Mouse (Mus musculus) liver, postnatal 0 days (tissue): ENCODE data around the gene Pten. TPM values are rescaled to one million over a fixed set of nuclear protein-coding genes. Genes with fewer than 3 reads are reported as not detected.

Experiments used
- ATAC-seq: fragments of 200-750 bp; cut with Nextera tagmentation; 2 replicates; pipeline ENCODE4 v1.8.0; 2017; ENCODE audit warnings: mild to moderate bottlenecking, moderate library complexity
- DNase-seq: peaks from one replicate; pipeline ENCODE4 v3.0.0-alpha.2; 2016
- H3K27ac ChIP-seq: fragments of 300-500 bp; sonication (generic); 2 replicates; pipeline ENCODE4 v1.5.1; 2014; ENCODE audit warnings: antibody characterized with exemption, moderate library complexity, mild to moderate bottlenecking, low read depth
- H3K27me3 ChIP-seq: fragments of 300-500 bp; sonication (generic); 2 replicates; pipeline ENCODE4 v1.6.1; 2014; ENCODE audit warnings: low read length, control low read depth, mixed read lengths; ENCODE audit not compliant: insufficient read depth
- H3K36me3 ChIP-seq: fragments of 300-500 bp; sonication (generic); replicated peaks from 2 replicates; pipeline ENCODE4 v1.6.1; 2014; ENCODE audit warnings: mild to moderate bottlenecking, control low read depth, low read length, moderate library complexity, mixed read lengths; ENCODE audit not compliant: insufficient read depth
- H3K4me1 ChIP-seq: fragments of 300-500 bp; sonication (generic); 2 replicates; pipeline ENCODE4 v1.6.1; 2014; ENCODE audit warnings: antibody characterized with exemption, mild to moderate bottlenecking, control low read depth; ENCODE audit not compliant: insufficient read depth
- H3K4me2 ChIP-seq: fragments of 300-500 bp; sonication (generic); 2 replicates; pipeline ENCODE4 v1.6.1; 2014; ENCODE audit warnings: low read depth, mild to moderate bottlenecking, low read length, moderate library complexity, mixed read lengths
- H3K4me3 ChIP-seq: fragments of 300-500 bp; sonication (generic); 2 replicates; pipeline ENCODE4 v1.5.1; 2014; ENCODE audit warnings: low read depth, low read length
- H3K9ac ChIP-seq: fragments of 300-500 bp; sonication (generic); replicated peaks from 2 replicates; pipeline ENCODE4 v1.6.1; 2014; ENCODE audit warnings: mild to moderate bottlenecking, moderate library complexity
- H3K9me3 ChIP-seq: fragments of 300-500 bp; sonication (generic); 2 replicates; pipeline ENCODE4 v1.6.1; 2016; ENCODE audit warnings: mild to moderate bottlenecking, control low read depth, low read length, mixed read lengths
- CTCF ChIP-seq: sonication (generic); IDR thresholded peaks from 2 replicates; pipeline ENCODE4 v1.5.1; 2016; ENCODE audit warnings: antibody characterized with exemption, low read depth
- EP300 ChIP-seq: IDR thresholded peaks from 2 replicates; pipeline ENCODE4 v1.6.1; 2016; ENCODE audit warnings: antibody characterized with exemption, low read depth, mild to moderate bottlenecking
- WGBS: fragments of 180-500 bp; shearing (Covaris S2); extraction: QIAGEN DNeasy Blood & Tissue Kit; methylation state at CpG from one replicate; pipeline ENCODE4 v1.1.7; 2014; ENCODE audit not compliant: insufficient replicate concordance; 5-methylcytosine and 5-hydroxymethylcytosine counted together
- polyA plus RNA-seq: library from polyadenylated mRNA; unstranded; fragments of >200 nt; fragmentation: Nextera tagmentation; extraction: Ambion mirVana; gene quantifications from 2 replicates; pipeline ENCODE4 v1.2.1, GENCODE M21; 2015

Gene Pten
- polyA plus RNA-seq, 1 experiment from 2014 or later: 5.1 TPM

DNA sequence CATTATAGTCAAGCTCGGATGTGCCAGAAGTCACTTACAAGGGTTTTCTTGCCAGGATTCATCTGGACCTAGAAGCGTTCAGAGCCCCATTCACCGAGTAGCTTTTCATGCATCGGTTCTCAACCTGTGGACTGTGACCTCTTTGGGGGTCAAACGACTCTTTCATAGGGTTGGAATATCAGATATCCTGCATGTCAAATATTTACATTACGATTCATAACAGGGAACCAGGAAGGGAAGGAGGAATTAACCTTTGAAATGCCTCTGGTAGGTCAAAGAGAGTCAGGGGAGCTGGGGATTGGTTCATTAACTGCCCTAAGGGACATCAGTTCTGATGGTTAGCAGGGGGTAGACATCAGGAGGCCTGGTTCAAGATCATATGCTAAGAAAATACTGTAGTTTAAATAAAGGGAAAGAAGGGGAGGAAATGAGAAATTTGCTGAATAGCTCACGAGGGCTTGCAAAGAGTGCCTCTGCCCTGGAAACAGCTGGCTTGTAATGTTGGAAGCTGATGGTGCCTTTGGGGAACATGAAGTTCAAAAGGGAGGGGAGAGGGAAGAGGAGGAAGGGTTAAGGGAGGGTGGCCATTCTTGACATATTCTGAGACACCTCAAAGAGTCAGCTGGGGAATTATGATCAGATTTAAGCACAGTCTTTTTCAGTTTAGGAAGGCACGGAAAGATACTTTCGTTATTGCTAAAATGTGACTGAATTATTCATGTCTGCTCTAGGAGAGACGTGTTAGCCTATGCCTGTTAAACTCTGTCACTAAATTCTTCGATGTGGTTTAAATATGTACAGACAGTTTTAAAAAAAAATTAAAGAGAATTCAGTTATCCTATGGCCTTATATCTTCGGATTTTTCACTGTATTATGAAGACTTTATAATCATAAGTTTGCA is 104.6 kb downstream of the Pten start:
- no peak for ATAC-seq
- H3K9ac ChIP-seq: no peak overlapping the region
- DNase-seq: no peak
- WGBS: 61% methylated on average over 12 of the region's 12 CpGs
- H3K4me1 ChIP-seq: no peaks in the 10 kb centered on the region; the same call in 1 of the 2 replicates
- no peaks in the 10 kb centered on the region for H3K36me3 ChIP-seq
- TF ChIP-seq EP300: no peak
- TF ChIP-seq CTCF: no peak
- no peak overlapping the region for H3K4me3 ChIP-seq
- no peak overlapping the region for H3K27ac ChIP-seq
- no peaks in the 10 kb centered on the region for H3K9me3 ChIP-seq
- H3K27me3 ChIP-seq: no peaks in the 10 kb centered on the region
- no peak overlapping the region for H3K4me2 ChIP-seq

DNA sequence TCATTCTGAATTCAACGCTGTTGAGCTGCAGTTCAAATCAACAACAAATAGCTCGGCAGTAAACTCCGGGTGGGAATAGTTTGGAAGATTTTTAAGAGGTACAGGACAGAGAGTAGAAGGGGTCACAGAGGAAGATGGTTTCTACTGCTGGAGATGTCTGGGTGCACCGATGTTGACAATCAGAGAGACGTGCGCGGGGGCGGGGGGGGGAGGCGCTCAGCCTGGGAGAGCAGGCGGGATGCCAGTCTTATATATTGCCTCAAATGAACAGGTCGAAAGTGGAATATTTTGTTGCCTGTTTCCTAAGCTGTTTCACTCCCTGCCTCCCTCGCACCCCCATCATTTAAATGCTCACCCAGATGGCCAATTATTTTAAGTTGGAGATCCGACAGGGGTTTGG is 109.5 kb downstream of the Pten start:
- DNase-seq (no peak), ATAC-seq (no peak)
- no peak overlapping the region for H3K4me3 ChIP-seq
- peaks cover 7% of the 10 kb centered on the region for H3K4me1 ChIP-seq
- H3K9me3 ChIP-seq: no peaks in the 10 kb centered on the region
- no peaks in the 10 kb centered on the region for H3K36me3 ChIP-seq
- no peaks in the 10 kb centered on the region for H3K27me3 ChIP-seq
- WGBS: 40% methylated on average over 13 of the region's 13 CpGs
- H3K4me2 ChIP-seq: peak overlapping the region; percentile 44; the same call in 1 of the 2 replicates
- H3K27ac ChIP-seq: no peak overlapping the region
- H3K9ac ChIP-seq: no peak overlapping the region
- no peak for TF ChIP-seq CTCF
- no peak for TF ChIP-seq EP300

DNA sequence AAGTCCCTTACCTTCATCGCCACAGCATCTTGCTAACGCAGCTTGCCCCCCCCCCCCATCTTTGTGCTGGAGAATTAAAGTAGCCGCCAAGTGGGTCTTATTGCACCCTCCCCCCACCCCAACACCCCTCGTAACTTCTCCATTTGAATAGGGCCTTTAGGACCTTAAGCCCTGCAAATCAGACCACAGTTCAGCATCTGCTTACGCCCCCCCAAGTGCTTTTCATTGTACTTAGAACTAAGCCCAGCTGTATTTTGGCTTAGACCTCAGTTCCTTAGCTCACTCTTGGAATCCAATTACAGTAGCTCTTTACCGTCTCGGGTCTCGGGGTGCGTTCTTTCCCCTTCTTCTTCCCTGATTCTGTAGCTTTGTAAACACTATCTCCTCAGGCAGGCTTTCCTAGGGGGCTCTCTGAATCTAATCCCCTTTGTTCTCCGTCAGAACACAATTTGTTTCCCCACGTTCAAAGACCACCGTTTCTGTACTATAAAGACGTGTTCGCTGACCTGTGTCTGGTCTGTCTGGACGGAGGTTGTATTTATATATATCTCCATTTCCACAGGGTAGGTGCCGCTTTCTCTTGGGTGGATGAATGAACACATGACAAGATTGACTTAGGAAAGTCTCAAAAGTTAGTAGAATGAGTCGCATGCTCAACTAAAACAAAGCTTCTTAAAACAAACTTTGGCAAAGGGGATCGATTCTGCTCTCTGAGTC is 110.0 kb downstream of the Pten start:
- Histone ChIP-seq H3K4me1 (peaks cover 7% of the 10 kb centered on the region), H3K4me2 (peak overlapping the region; percentile 44; the same call in 1 of the 2 replicates), H3K27ac (no peak overlapping the region), H3K9me3 (no peaks in the 10 kb centered on the region), H3K36me3 (no peaks in the 10 kb centered on the region), H3K4me3 (no peak overlapping the region), H3K9ac (no peak overlapping the region), H3K27me3 (no peaks in the 10 kb centered on the region)
- DNase-seq (no peak), ATAC-seq (no peak)
- TF ChIP-seq CTCF: no peak
- no peak for TF ChIP-seq EP300
- WGBS: 38% methylated on average over 17 of the region's 18 CpGs

DNA sequence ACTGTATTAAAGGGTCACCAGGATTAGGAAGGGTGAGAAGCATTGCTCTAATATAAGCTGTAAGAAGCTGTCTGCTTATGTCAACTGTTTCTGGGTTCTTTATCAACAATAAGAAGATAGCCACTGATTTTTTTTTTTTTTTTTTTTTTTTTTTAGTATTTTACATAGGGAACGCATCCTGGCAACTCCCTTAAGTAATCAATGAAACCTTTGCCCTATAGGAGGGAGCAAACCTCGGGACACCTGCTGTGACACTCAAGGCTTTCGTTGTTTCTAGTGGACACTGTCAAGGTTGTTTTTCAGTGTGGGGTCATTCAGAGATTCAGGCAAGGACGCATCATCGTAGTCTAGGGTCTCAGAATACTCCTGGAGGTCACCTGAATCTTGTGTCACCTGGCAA is 111.3 kb downstream of the Pten start:
- Histone ChIP-seq H3K9ac (no peak overlapping the region), H3K9me3 (no peaks in the 10 kb centered on the region), H3K4me3 (no peak overlapping the region), H3K36me3 (no peaks in the 10 kb centered on the region), H3K4me2 (no peak overlapping the region), H3K4me1 (peaks cover 7% of the 10 kb centered on the region), H3K27me3 (no peaks in the 10 kb centered on the region), H3K27ac (no peak overlapping the region)
- WGBS: 58% methylated on average over 5 of the region's 5 CpGs
- DNase-seq: no peak
- no peak for TF ChIP-seq EP300
- no peak for TF ChIP-seq CTCF
- no peak for ATAC-seq

DNA sequence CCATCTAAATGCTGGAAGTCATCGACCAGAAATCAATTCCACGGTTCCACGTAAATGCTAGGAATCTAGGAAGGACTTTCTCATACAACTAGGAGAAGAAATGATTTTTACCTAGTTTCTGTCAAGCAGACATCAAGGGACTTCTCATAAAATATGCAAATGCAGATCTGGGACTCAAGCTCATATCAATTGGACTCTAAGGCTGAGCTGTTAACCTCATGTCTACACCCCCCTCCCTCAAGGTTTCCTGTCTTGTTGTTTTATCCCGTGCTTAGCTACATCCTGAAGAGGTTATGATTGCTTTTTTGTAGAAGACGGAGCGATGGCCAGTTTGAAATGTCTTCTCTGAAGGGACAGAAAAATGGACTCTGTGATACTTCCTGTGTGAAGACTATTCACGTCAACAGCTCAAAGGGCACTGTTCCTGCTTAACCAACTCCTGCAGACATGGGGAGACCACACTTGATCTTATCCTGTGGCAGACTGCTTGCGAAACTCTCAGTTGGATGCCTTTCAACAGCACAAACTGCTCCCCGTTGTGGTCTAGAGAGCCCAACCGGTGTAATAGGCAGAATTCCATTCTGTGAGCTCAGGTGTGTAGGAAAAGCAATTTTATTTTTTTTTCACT is 111.9 kb downstream of the Pten start:
- H3K27ac ChIP-seq: no peak overlapping the region
- peak overlapping the region; percentile 39; the same call in 1 of the 2 replicates for H3K4me2 ChIP-seq
- H3K27me3 ChIP-seq: no peaks in the 10 kb centered on the region
- 24% methylated on average over 10 of the region's 10 CpGs for WGBS
- TF ChIP-seq CTCF: no peak
- TF ChIP-seq EP300: no peak
- no peak overlapping the region for H3K9ac ChIP-seq
- H3K4me1 ChIP-seq: peaks cover 7% of the 10 kb centered on the region
- DNase-seq (peak; percentile 34), ATAC-seq (peak; percentile 21; the same call in 1 of the 2 replicates)
- H3K9me3 ChIP-seq: no peaks in the 10 kb centered on the region
- no peak overlapping the region for H3K4me3 ChIP-seq
- H3K36me3 ChIP-seq: no peaks in the 10 kb centered on the region
